Mouse (Mus musculus) embryonic facial prominence, embryonic 15.5 days (tissue): Measurements from ENCODE around the gene Rnf121. TPM values are rescaled to one million over a fixed set of nuclear protein-coding genes. Genes with fewer than 3 reads are reported as not detected.

Experiments
- ATAC-seq: fragments of 200-750 bp; cut with Nextera tagmentation; 2 replicates; pipeline ENCODE4 v1.8.0; 2017; ENCODE audit warnings: low read depth, moderate TSS enrichment; ENCODE audit not compliant: insufficient number of reproducible peaks, low FRiP score, low TSS enrichment
- H3K27ac ChIP-seq: fragments of 300-500 bp; sonication (generic); replicated peaks from 2 replicates; pipeline ENCODE4 v1.5.1; 2015; ENCODE audit warnings: mild to moderate bottlenecking, inconsistent platforms
- H3K27me3 ChIP-seq: fragments of 300-500 bp; sonication (generic); 2 replicates; pipeline ENCODE4 v1.6.1; 2015; ENCODE audit warnings: inconsistent platforms
- H3K36me3 ChIP-seq: fragments of 300-500 bp; sonication (generic); 2 replicates; pipeline ENCODE4 v1.6.1; 2015; ENCODE audit warnings: mild to moderate bottlenecking, inconsistent platforms
- H3K4me1 ChIP-seq: fragments of 300-500 bp; sonication (generic); 2 replicates; pipeline ENCODE4 v1.6.1; 2015; ENCODE audit warnings: inconsistent platforms
- H3K4me2 ChIP-seq: fragments of 300-500 bp; sonication (generic); replicated peaks from 2 replicates; pipeline ENCODE4 v1.6.1; 2015; ENCODE audit warnings: mild to moderate bottlenecking, inconsistent platforms
- H3K4me3 ChIP-seq: fragments of 300-500 bp; sonication (generic); replicated peaks from 2 replicates; pipeline ENCODE4 v1.5.1; 2015; ENCODE audit warnings: mild to moderate bottlenecking, inconsistent platforms
- H3K9ac ChIP-seq: fragments of 300-500 bp; sonication (generic); 2 replicates; pipeline ENCODE4 v1.6.1; 2015; ENCODE audit warnings: inconsistent platforms
- H3K9me3 ChIP-seq: fragments of 300-500 bp; sonication (generic); replicated peaks from 2 replicates; pipeline ENCODE4 v1.6.1; 2016; ENCODE audit warnings: inconsistent platforms
- WGBS: fragments of 180-500 bp; shearing (Covaris S2); methylation state at CpG from one replicate; pipeline ENCODE4 v1.1.7; 2015; 5-methylcytosine and 5-hydroxymethylcytosine counted together
- polyA plus RNA-seq: library from polyadenylated mRNA; unstranded; fragments of >200 nt; fragmentation: Nextera tagmentation; extraction: Ambion mirVana; gene quantifications from 2 replicates; pipeline ENCODE4 v1.2.1, GENCODE M21; 2015

Gene Rnf121
- polyA plus RNA-seq, 1 experiment from 2014 or later = 29.5 TPM

DNA sequence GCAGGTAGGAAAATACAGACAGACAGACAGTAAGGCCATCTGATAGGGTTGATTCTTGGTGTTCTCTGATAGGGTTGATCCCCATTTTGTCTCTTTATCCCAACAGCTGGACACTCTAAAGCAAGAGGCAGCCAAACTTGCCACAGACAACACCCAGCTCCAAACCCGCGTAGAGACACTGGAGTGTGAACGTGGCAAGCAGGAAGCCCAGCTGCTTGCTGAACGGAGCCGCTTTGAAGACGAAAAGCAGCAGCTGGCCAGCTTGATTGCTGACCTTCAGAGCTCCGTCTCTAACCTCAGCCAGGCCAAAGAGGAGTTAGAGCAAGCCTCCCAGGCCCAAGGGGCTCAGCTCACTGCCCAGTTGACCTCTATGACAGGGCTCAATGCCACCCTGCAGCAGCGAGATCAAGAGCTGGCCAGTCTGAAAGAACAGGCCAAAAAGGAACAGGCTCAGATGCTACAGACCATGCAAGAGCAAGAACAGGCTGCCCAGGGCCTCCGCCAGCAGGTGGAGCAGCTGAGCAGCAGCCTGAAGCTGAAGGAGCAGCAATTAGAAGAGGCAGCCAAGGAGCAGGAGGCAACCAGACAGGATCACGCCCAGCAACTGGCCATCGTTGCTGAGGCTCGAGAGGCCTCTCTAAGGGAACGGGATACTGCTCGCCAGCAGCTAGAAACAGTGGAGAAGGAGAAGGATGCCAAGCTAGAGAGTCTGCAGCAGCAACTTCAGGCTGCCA is 66.9 kb downstream of the Rnf121 start:
- 65% methylated on average over 14 of the region's 14 CpGs for WGBS
- Histone ChIP-seq H3K36me3 (peaks cover 99% of the 10 kb centered on the region), H3K9ac (no peak overlapping the region), H3K4me1 (peaks cover 5% of the 10 kb centered on the region; the same call in 1 of the 2 replicates), H3K9me3 (no peaks in the 10 kb centered on the region), H3K4me3 (no peak overlapping the region), H3K4me2 (no peak overlapping the region), H3K27ac (peak overlapping the region; percentile 12; the same call in 1 of the 2 replicates), H3K27me3 (no peaks in the 10 kb centered on the region)
- peak; percentile 21; the same call in 1 of the 2 replicates for ATAC-seq

DNA sequence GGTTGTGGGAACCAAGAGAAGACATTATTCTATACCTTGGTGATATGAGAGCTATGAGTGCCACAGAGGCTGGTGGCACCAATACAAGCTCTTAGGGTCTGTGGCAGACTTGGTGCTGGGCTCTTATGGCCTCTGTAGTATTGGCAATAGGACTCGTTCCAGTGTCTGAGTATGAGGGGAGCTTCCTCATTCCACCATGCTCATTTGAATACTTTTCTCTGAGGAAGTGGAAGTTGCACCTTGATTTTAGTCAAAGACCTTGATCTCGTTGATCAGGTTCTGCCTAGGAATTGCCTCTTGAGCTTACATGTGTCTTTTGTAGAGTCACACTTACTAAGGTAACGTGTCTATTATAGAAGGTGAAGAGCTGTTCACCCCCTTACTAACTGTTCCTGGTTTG is 71.0 kb downstream of the Rnf121 start:
- Histone ChIP-seq H3K9me3 (no peaks in the 10 kb centered on the region), H3K9ac (no peak overlapping the region), H3K4me3 (no peak overlapping the region), H3K27ac (no peak overlapping the region), H3K36me3 (peaks cover 98% of the 10 kb centered on the region), H3K27me3 (no peaks in the 10 kb centered on the region), H3K4me1 (peaks cover 5% of the 10 kb centered on the region; the same call in 1 of the 2 replicates), H3K4me2 (no peak overlapping the region)
- ATAC-seq = no peak
- 83% methylated on average over 3 of the region's 3 CpGs for WGBS

- Histone ChIP-seq H3K4me2 (no peak overlapping the region), H3K9me3 (no peaks in the 10 kb centered on the region), H3K27me3 (no peaks in the 10 kb centered on the region), H3K27ac (no peak overlapping the region), H3K36me3 (peaks cover 59% of the 10 kb centered on the region), H3K9ac (no peak overlapping the region), H3K4me3 (no peak overlapping the region), H3K4me1 (0 out of 2 replicates have a peak, but pooled peaks cover 5% of the 10 kb centered on the region)
- ATAC-seq = no peak
- WGBS = 90% methylated on average over 3 of the region's 3 CpGs
These were observed 80.2 kb downstream of the Rnf121 start for GRCm38 (mm10) chr7:101985081-101985480.

- H3K36me3 ChIP-seq = peaks cover 36% of the 10 kb centered on the region
- H3K9ac ChIP-seq = no peak overlapping the region
- 77% methylated on average over 1 of the region's 1 CpGs for WGBS
These were observed 82.5 kb downstream of the Rnf121 start for GRCm38 (mm10) chr7:101982735-101983134.

GRCm38 (mm10) chr7:101974505-101974904 is 90.8 kb downstream of the Rnf121 start:
- WGBS = 16% methylated on average over 2 of the region's 2 CpGs
- H3K9me3 ChIP-seq = no peaks in the 10 kb centered on the region

More at GRCm38 (mm10) chr7:101982735-101983134, 82.5 kb downstream of the Rnf121 start:
- 0 out of 2 replicates have a peak, but pooled peaks have one; percentile 34 for ATAC-seq
- Histone ChIP-seq H3K4me1 (0 out of 2 replicates have a peak, but pooled peaks cover 5% of the 10 kb centered on the region), H3K4me2 (no peak overlapping the region), H3K27me3 (no peaks in the 10 kb centered on the region), H3K4me3 (no peak overlapping the region), H3K9me3 (no peaks in the 10 kb centered on the region), H3K27ac (no peak overlapping the region)

DNA sequence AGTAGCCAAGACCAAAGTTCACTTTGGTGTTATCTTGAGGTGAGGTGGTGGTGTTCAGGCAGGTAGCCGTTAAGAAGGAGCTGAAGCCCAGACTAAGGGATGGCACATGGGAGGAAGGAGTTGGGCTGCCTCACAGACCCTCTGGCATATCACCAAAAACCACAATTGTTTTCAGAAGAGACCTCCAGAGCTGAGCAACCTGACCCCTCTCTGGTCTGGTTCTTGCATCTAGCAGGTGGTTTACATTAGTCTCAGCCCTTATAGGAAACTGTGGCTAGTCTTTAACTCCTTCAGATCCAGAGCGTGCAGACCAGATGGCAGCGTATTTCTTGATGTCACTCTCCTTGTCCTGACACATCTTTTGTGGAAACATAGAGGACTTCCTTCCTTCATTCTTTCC is 91.5 kb downstream of the Rnf121 start:
- Histone ChIP-seq H3K27ac (peak overlapping the region; percentile 81), H3K4me1 (peaks cover 50% of the 10 kb centered on the region), H3K4me3 (no peak overlapping the region), H3K27me3 (no peaks in the 10 kb centered on the region), H3K9ac (no peak overlapping the region), H3K36me3 (peaks cover 11% of the 10 kb centered on the region), H3K9me3 (no peaks in the 10 kb centered on the region), H3K4me2 (peak overlapping the region; percentile 26; the same call in 1 of the 2 replicates)
- no peak for ATAC-seq
- 23% methylated on average over 3 of the region's 3 CpGs for WGBS

More at GRCm38 (mm10) chr7:101974505-101974904, 90.8 kb downstream of the Rnf121 start:
- peak overlapping the region; percentile 26; the same call in 1 of the 2 replicates for H3K4me2 ChIP-seq
- no peaks in the 10 kb centered on the region for H3K27me3 ChIP-seq
- H3K4me3 ChIP-seq = no peak overlapping the region
- ATAC-seq = 0 out of 2 replicates have a peak, but pooled peaks have one; percentile 12
- peaks cover 45% of the 10 kb centered on the region for H3K4me1 ChIP-seq
- H3K9ac ChIP-seq = no peak overlapping the region
- H3K27ac ChIP-seq = peak overlapping the region; percentile 81
- H3K36me3 ChIP-seq = peaks cover 11% of the 10 kb centered on the region

GRCm38 (mm10) chr7:101971721-101972120 is 93.5 kb downstream of the Rnf121 start:
- ATAC-seq = no peak
- 29% methylated on average over 2 of the region's 2 CpGs for WGBS
- peak overlapping the region; percentile 57 for H3K9ac ChIP-seq
- peak overlapping the region; percentile 99 for H3K27ac ChIP-seq
- peaks cover 57% of the 10 kb centered on the region for H3K4me1 ChIP-seq
- no peaks in the 10 kb centered on the region for H3K9me3 ChIP-seq
- peak overlapping the region; percentile 74 for H3K4me3 ChIP-seq
- peak overlapping the region; percentile 76 for H3K4me2 ChIP-seq
- H3K36me3 ChIP-seq = peaks cover 1% of the 10 kb centered on the region; the same call in 1 of the 2 replicates
- no peaks in the 10 kb centered on the region for H3K27me3 ChIP-seq

GRCm38 (mm10) chr7:101970821-101971461 is 94.3 kb downstream of the Rnf121 start:
- H3K27me3 ChIP-seq = no peaks in the 10 kb centered on the region
- peak overlapping the region; percentile 99 for H3K27ac ChIP-seq
- peak overlapping the region; percentile 76 for H3K4me2 ChIP-seq
- H3K4me3 ChIP-seq = peak overlapping the region; percentile 74
- H3K9me3 ChIP-seq = no peaks in the 10 kb centered on the region
- no peaks in the 10 kb centered on the region for H3K36me3 ChIP-seq
- H3K4me1 ChIP-seq = peaks cover 53% of the 10 kb centered on the region
- peak overlapping the region; percentile 57 for H3K9ac ChIP-seq
- peak; percentile 59 for ATAC-seq
- under 1% methylated on average over 19 of the region's 19 CpGs for WGBS

DNA sequence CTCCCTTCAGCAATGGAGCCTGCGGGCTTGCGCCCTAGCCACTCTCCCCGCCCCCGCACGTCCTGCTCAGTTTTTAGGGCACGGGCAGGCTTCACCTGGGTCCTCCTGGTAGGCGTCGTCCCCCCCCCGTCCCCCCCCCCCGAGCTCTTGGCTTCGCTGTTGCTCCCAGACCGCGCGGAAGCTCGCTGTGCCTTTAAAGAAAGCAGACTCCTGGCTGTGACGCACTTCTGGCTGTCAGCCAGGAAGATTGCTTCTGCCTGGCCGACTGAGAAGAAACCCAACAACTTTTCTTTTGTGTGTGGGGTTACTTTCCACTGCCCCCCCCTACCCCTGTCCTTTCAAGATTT is 94.9 kb downstream of the Rnf121 start:
- peak overlapping the region; percentile 99 for H3K27ac ChIP-seq
- peak overlapping the region; percentile 64 for H3K9ac ChIP-seq
- H3K4me3 ChIP-seq = peak overlapping the region; percentile 74
- H3K27me3 ChIP-seq = no peaks in the 10 kb centered on the region
- 0% methylated on average over 13 of the region's 17 CpGs for WGBS
- peak overlapping the region; percentile 76 for H3K4me2 ChIP-seq
- no peaks in the 10 kb centered on the region for H3K9me3 ChIP-seq
- ATAC-seq = peak; percentile 68
- peaks cover 52% of the 10 kb centered on the region for H3K4me1 ChIP-seq
- no peaks in the 10 kb centered on the region for H3K36me3 ChIP-seq

DNA sequence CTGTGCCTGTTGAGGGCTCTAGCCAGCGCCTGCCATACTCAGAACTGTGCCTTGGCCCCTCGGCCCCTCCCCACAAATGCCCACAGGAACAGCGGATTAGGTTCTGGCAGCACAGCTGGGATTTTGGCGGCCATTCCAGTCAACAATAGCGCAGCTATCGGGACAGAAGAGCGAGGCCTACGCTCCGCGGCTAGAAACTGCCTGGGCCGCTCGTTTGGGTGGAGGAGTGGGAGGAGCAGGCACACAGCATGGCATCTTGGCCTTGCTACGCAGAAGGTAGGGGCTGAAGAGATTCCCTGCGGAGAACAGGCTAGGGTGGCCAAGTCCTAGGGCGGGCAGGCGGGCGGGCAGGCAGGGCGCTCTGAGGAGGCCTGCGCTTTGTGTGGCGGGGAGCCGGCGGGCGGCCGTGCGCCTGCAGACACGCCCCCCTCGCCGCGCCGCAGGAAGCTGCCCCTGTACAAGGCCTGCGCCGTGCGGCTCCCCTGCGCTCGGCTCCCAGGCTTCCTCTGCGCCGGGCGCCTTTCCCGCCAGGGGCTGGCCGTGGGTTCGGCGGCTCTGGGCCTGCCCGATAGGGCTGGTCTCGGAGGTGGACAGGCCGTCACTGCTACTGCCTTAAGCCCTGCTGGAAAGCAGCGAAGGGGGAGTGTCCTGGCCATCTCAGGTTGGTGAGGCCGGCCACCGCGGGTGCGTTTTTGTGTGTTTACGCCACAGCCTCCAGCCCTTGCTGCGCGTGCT is 95.4 kb downstream of the Rnf121 start:
- Histone ChIP-seq H3K27me3 (no peaks in the 10 kb centered on the region), H3K9me3 (no peaks in the 10 kb centered on the region), H3K27ac (peak overlapping the region; percentile 99), H3K36me3 (no peaks in the 10 kb centered on the region), H3K4me3 (peak overlapping the region; percentile 74), H3K9ac (peak overlapping the region; percentile 64), H3K4me1 (peaks cover 47% of the 10 kb centered on the region), H3K4me2 (peak overlapping the region; percentile 76)
- ATAC-seq = peak; percentile 92
- WGBS = under 1% methylated on average over 53 of the region's 53 CpGs
